Mouse (Mus musculus) heart, adult 18-20 months (tissue): Measurements from ENCODE around the gene Fate1. TPM values are rescaled to one million over a fixed set of nuclear protein-coding genes. Genes with fewer than 3 reads are reported as not detected.

Source experiments
- DNase-seq, 2 experiments: peaks; one replicate each; pipeline ENCODE4 v3.0.0; 2021 to 2022; ENCODE audit warnings: mixed read lengths in 1 of 2
- long read RNA-seq, 2 experiments: library from polyadenylated mRNA; stranded (forward); transcript quantifications; one replicate each; pipeline ENCODE4 v2.0.0; 2021
- total RNA-seq, 2 experiments: library from RNA; stranded (reverse); gene quantifications; 2 replicates each; pipeline ENCODE4 v1.2.3; 2021

The Fate1 gene
- total RNA-seq: not detected
- long read RNA-seq, experiment 1: 0 reads
- long read RNA-seq, experiment 2: 0 reads

DNA sequence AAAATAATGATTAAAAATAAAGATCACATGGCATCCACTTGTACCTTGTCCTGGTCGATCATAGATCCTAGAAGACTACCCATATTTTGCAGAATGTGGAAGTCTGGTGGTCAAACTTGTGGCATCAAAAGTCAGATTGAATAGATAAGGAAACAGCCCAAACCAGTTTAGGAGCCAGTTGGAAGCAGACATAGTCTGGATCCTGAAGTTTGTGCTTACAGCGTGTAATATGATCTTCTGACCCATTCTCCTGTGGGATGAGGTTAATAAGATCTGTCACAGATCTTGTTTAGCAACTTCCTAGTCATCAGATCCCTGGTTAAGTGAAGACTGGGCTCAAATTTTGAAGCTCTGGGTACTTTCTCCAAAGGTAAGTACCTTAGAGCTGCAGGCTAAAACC, at the start of gene Fate1:
TSS of gene Fate1 (plus strand) at position 301 of the 400 bp plus-strand sequence.
- DNase-seq: no peak

DNA sequence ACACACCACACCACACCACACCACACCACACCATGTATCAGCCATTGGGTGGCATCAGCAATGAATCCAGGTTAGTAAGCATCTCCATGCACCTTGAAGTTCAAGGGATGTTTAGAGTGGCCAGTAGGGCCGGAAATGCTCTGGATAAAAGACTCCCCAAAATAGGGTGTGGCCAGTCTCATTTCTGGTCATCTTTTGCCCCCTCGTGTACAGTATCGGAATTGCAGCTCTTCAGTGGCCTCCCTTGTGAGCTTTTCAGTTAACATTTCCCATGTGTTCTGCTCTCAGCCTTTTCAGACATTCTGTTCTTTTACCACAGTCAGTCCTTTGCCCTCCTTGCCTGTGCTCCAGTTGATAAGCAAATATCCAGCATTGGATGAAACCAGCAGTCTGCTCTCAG, 26.2 kb upstream of the Fate1 start:
- peak; percentile 8 to 67 for DNase-seq

DNA sequence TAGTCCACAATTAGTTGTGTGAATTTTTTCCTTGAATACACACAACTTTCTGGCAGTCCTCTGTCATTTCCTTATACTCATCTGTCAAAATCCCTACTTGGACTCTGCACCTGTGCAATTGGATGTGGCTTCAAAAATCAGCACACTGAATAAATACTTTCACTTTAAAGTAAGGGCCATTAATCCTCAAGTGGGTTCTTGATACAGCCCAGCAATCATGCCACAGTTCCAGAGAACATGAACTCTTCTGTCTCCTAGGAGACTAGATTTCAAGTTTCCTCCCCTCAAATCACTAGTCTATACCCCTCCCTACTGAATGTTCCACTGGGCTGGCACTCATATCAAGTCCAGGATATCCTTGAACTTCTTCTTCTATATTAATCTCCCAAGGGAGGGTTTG, 14.4 kb upstream of the Fate1 start:
- DNase-seq: no peak

- peak; percentile 33 to 43 for DNase-seq
These were observed 10.4 kb upstream of the Fate1 start, which contains the start of gene Prrg3 for GRCm38 (mm10) chrX:71962073-71963051. Prrg3 (plus strand) TSS chrX:71962624.

DNA sequence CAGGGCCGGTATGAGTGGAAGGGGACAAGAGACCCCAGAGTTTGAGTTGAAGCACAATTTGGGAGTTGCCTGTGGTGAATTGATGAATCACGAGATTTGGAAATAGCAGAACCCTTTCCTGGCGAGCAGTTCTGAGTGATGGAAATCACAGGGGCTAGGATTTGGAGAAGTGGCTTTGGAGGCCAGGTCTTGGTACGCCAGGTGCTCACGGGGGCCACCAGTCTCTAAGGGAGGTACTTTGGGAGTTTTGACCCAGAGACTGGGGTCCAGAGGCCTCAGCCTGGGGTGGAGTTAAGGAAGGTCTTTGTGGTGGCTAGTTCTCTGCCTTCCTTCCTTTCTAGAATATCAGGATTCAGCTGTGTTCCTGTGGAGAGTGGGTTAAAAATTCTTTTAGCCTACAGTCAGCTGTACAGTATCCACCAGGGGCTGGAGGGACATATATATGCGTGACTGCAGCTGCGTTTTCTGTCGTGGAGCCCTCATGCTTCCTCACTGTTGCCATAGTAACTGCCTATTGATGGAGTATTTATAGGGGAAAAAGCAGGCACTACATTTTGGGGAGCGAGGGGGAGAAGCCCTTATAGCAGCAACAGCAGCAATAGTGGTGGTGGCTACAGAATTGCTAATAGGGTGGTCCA, 9.4 kb upstream of the Fate1 start:
- no peak for DNase-seq

GRCm38 (mm10) chrX:71968216-71968615, 4.6 kb upstream of the Fate1 start:
- DNase-seq: no peak

DNA sequence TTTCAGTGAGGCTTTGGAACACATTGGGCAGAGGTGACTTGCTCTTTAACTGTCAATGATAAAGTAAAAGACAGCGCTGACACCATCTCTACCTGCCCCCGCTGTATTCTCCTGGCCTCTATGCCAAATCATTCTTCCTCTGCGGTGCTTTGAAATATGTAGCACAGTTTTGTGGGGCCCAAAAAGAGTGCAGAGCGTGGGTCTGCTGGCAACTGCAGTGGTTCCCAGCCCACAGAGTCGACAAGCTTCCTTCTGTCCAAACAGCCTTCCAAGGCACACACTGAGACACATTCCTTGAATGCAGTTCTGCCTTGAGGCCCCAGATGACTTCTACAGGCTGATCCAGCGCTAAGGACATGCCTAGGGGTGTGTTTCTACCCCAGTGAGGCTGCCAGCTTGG, 4.0 kb upstream of the Fate1 start:
- DNase-seq: no peak

DNA sequence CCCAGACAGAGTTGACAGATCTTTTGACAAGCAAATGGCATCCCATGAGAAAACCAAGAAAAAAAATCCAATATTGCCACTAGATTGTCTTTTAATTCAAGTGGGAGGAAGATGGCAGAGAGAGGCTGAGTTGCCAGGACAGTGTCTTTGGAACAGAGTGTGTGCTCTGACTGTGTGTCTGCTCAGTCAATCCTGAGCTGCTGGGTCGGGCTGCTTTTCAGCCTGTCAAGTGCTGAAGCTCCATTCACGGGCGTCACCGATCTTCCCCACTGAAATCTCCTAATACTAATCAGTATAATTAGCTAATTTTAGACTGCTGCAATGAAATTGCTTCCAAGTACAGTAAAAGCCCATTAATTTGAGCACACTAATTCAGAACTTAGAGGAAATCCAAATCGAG, 1.5 kb upstream of the Fate1 start:
- DNase-seq: no peak

DNA sequence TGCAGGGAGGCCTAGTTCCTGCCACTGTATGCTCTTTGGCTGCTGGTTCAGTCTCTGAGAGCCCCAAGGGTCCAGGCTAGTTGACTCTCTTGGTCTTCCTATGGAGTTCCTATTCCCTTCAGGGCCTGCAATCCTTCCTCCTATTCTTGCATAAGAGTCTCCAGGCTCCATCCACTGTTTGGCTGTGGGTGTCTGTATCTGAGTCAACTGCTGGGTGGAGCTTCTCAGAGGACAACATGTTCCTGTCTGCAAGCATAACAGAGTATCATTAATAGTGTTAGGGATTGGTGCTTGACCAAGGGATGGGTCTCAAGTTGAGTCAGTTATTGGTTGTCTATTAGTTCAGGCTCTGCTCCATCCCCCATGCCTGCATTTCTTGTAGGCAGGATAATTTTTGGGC, 4.9 kb downstream of the Fate1 start:
- DNase-seq: peak in 1 of 2 experiments; percentile 16

GRCm38 (mm10) chrX:71980443-71980842, 7.7 kb downstream of the Fate1 start:
- peak in 1 of 2 experiments; percentile 23 for DNase-seq

- no peak for DNase-seq
These were observed 8.5 kb downstream of the Fate1 start for GRCm38 (mm10) chrX:71981322-71981721.

- DNase-seq: no peak
These were observed 10.4 kb downstream of the Fate1 start for GRCm38 (mm10) chrX:71983205-71983604.

- peak in 1 of 2 experiments; percentile 46 for DNase-seq
These were observed 11.0 kb downstream of the Fate1 start for GRCm38 (mm10) chrX:71983775-71984174.

- no peak for DNase-seq
These were observed 18.8 kb downstream of the Fate1 start, which contains the start of gene Cnga2 for GRCm38 (mm10) chrX:71991549-71991948. Cnga2 (plus strand) TSS chrX:71991849.

GRCm38 (mm10) chrX:71995972-71996371, 23.2 kb downstream of the Fate1 start:
- DNase-seq: no peak

GRCm38 (mm10) chrX:72009930-72010329, 37.1 kb downstream of the Fate1 start:
- DNase-seq: no peak

GRCm38 (mm10) chrX:72012236-72012635, 39.5 kb downstream of the Fate1 start:
- DNase-seq: peak; percentile 39 to 66

DNA sequence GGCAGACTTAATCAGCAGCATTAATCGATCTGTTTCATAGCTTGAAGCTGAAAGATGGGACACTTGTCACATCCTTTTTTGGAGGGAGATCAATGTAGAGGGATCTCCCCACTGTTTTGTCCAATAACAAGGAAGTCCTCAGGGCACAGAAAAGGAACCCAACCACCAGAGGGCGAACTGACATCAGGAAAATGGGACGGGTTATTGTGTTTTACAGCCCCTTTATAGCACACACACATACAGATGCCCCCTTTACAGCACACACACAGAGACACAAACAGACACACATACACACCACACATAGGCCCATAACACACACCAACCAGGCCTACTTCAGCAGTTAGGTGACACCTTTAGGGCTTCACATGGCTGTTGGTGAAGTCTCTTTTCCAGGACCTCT, 40.0 kb downstream of the Fate1 start:
- peak; percentile 34 to 73 for DNase-seq

- no peak for DNase-seq
These were observed 49.5 kb downstream of the Fate1 start for GRCm38 (mm10) chrX:72022241-72022640.

GRCm38 (mm10) chrX:72022750-72023398, 50.1 kb downstream of the Fate1 start:
- DNase-seq: peak in 1 of 2 experiments; percentile 6

GRCm38 (mm10) chrX:72023542-72023941, 50.8 kb downstream of the Fate1 start:
- no peak for DNase-seq
